Mouse (Mus musculus) cerebellum, adult (tissue): ENCODE data around the gene Zfp664.

Experiments used
- ATAC-seq: cut with Nextera tagmentation; 2 replicates; pipeline ENCODE4 v1.9.2; 2017; ENCODE audit warnings: mild to moderate bottlenecking, moderate library complexity, mixed read lengths; ENCODE audit not compliant: insufficient number of reproducible peaks, low FRiP score, low TSS enrichment

The Zfp664 gene

GRCm38 (mm10) chr5:124912946-124913933, 50.7 kb downstream of the Zfp664 start:
- no peak for ATAC-seq

- no peak for ATAC-seq
Observed at GRCm38 (mm10) chr5:124919798-124920197, 57.3 kb downstream of the Zfp664 start.

GRCm38 (mm10) chr5:124921410-124921809, 58.9 kb downstream of the Zfp664 start:
- no peak for ATAC-seq

GRCm38 (mm10) chr5:124922356-124923352, 60.2 kb downstream of the Zfp664 start:
- no peak for ATAC-seq

GRCm38 (mm10) chr5:124929425-124930054, 67.0 kb downstream of the Zfp664 start:
- ATAC-seq: no peak

GRCm38 (mm10) chr5:124930055-124930439, 67.6 kb downstream of the Zfp664 start:
- ATAC-seq: no peak

GRCm38 (mm10) chr5:124930603-124931002, 68.1 kb downstream of the Zfp664 start:
- ATAC-seq: no peak

GRCm38 (mm10) chr5:124931076-124931475, 68.6 kb downstream of the Zfp664 start:
- ATAC-seq: no peak

- ATAC-seq: no peak
Observed at GRCm38 (mm10) chr5:124934558-124934957, 72.1 kb downstream of the Zfp664 start.

- no peak; the same call in 1 of the 2 replicates for ATAC-seq
Observed at GRCm38 (mm10) chr5:124943181-124943792, 80.8 kb downstream of the Zfp664 start.

GRCm38 (mm10) chr5:124943793-124944383, 81.4 kb downstream of the Zfp664 start:
- no peak for ATAC-seq

- no peak for ATAC-seq
Observed at GRCm38 (mm10) chr5:124944384-124944783, 81.9 kb downstream of the Zfp664 start.

- ATAC-seq: no peak
Observed at GRCm38 (mm10) chr5:124945046-124945445, 82.6 kb downstream of the Zfp664 start.

- ATAC-seq: no peak
Observed at GRCm38 (mm10) chr5:124950623-124951278, 88.3 kb downstream of the Zfp664 start.

GRCm38 (mm10) chr5:124951333-124951732, 88.8 kb downstream of the Zfp664 start:
- ATAC-seq: no peak
